Mouse (Mus musculus) lung, embryonic 14.5 days (tissue): ENCODE measurements at regions not wholly inside any gene's neighbourhood (a gene's known extent, or its start where the extent isn't known, plus 50 kb on each side); places are given as distances from the start of the nearest gene placed in this dataset.

Source experiments
- ATAC-seq: fragments of 200-750 bp; cut with Nextera tagmentation; 2 replicates; pipeline ENCODE4 v1.8.0; 2017; ENCODE audit warnings: mild to moderate bottlenecking, moderate TSS enrichment, moderate library complexity; ENCODE audit not compliant: insufficient read depth
- DNase-seq: peaks from one replicate; pipeline ENCODE4 v3.0.0-alpha.2; 2015
- H3K27ac ChIP-seq: fragments of 300-500 bp; sonication (generic); 2 replicates; pipeline ENCODE4 v1.5.1; 2014; ENCODE audit warnings: low read depth, mild to moderate bottlenecking, moderate library complexity
- H3K27me3 ChIP-seq: fragments of 300-500 bp; sonication (generic); 2 replicates; pipeline ENCODE4 v1.6.1; 2014; ENCODE audit warnings: low read length, control low read depth; ENCODE audit not compliant: insufficient read depth
- H3K36me3 ChIP-seq: fragments of 300-500 bp; sonication (generic); 2 replicates; pipeline ENCODE4 v1.6.1; 2014; ENCODE audit warnings: control low read depth; ENCODE audit not compliant: insufficient read depth
- H3K4me1 ChIP-seq: fragments of 300-500 bp; sonication (generic); 2 replicates; pipeline ENCODE4 v1.6.1; 2014; ENCODE audit warnings: antibody characterized with exemption, control low read depth; ENCODE audit not compliant: insufficient read depth
- H3K4me2 ChIP-seq: fragments of 300-500 bp; sonication (generic); 2 replicates; pipeline ENCODE4 v1.6.1; 2014; ENCODE audit warnings: mild to moderate bottlenecking
- H3K4me3 ChIP-seq: fragments of 300-500 bp; sonication (generic); 2 replicates; pipeline ENCODE4 v1.5.1; 2014; ENCODE audit warnings: low read depth, low read length
- H3K9ac ChIP-seq: fragments of 300-500 bp; sonication (generic); 2 replicates; pipeline ENCODE4 v1.6.1; 2014
- H3K9me3 ChIP-seq: fragments of 300-500 bp; sonication (generic); 2 replicates; pipeline ENCODE4 v1.6.1; 2016; ENCODE audit warnings: low read depth, low read length, control low read depth
- CTCF ChIP-seq: IDR thresholded peaks from 2 replicates; pipeline ENCODE4 v1.5.1; 2016; ENCODE audit warnings: antibody characterized with exemption, low read depth
- WGBS: fragments of 180-500 bp; shearing (Covaris S2); extraction: QIAGEN DNeasy Blood & Tissue Kit; methylation state at CpG from one replicate; pipeline ENCODE4 v1.1.7; 2014; 5-methylcytosine and 5-hydroxymethylcytosine counted together

DNA sequence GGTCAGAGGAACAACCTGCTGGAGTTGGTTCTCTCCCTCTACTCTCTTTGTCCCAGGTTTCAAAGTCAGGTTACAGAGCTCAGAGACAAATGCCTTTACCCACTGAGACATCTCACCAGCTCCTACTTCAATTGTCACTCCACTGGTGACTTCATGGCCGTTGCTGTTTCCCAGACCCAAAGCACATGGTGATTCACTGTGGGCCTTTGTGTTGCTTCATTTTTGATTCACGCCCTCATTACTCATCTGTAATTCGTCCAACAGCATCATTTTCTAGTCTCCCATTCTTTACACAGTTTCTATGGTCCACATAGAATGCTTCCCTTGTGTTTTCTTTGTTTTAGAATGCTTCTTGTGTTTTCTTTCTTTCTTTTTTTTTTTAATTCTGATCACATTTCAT, 498.2 kb downstream of the Igsf11 start:
- WGBS, result 71% methylated on average over 3 of the region's 3 CpGs
- Histone ChIP-seq H3K9me3 (no peaks in the 10 kb centered on the region), H3K4me3 (no peak overlapping the region), H3K27ac (no peak overlapping the region), H3K27me3 (no peaks in the 10 kb centered on the region), H3K4me1 (no peaks in the 10 kb centered on the region), H3K9ac (no peak overlapping the region), H3K36me3 (no peaks in the 10 kb centered on the region), H3K4me2 (no peak overlapping the region)
- ATAC-seq (no peak), DNase-seq (no peak)
- no peak for TF ChIP-seq CTCF

DNA sequence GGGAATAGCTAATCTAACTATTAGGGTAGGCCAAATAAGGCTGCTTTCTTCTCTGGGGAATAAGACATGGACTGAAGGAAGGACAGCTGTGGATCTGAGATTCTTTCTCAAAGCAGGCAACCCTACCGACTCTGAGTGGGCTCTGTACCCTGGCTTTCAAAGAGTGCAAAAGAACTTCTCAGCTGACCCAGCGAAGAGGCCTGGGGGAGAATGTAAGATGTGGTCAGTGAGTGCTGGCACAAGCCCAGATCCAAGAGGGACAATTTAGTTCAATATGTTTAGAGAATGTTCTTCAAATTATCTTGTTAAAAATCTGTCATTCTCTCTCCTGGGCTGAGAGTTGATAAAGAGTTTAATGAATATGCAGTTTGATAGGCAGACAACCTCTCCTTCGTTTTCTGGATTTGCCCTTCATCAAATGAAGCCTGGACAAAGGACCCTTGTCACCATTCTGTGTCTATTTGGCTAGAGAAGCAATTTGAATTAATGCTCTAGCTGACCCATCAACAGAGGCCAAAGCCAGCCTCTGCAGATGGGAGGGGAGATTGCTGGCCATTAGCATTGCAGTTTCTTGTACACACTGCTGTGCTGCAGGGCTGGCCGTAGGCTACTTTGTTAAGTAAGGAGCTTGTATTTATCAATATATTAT, 509.8 kb downstream of the Igsf11 start:
- Histone ChIP-seq H3K4me2 (no peak overlapping the region), H3K4me1 (no peaks in the 10 kb centered on the region), H3K27ac (no peak overlapping the region), H3K9me3 (no peaks in the 10 kb centered on the region), H3K36me3 (no peaks in the 10 kb centered on the region), H3K9ac (no peak overlapping the region), H3K4me3 (no peak overlapping the region), H3K27me3 (no peaks in the 10 kb centered on the region)
- no peak for DNase-seq
- no peak for ATAC-seq
- WGBS, result 59% methylated on average over 4 of the region's 4 CpGs
- no peak for TF ChIP-seq CTCF

DNA sequence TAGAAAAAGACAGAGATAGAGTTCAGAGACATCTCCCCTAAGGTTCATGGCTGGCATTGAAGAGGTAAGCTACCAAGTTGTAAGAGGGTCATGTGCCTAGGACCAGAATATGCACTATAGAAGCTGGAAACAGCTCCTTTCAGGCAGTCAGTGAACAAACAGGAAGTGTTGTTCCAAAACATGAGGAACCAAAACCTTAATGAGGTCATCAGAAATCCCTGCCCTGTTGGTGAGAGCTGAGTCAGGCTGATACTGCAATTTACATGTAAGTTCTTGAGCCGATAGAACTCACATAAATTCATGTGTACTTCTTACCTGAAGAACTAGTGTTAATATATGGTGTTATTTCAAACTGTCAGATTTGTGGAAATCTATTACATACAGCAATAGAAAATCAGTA, 539.1 kb downstream of the Igsf11 start:
- DNase-seq (no peak), ATAC-seq (no peak)
- H3K27ac ChIP-seq, result no peak overlapping the region
- 93% methylated on average over 1 of the region's 1 CpGs for WGBS
- no peak overlapping the region for H3K4me3 ChIP-seq
- H3K9ac ChIP-seq, result no peak overlapping the region
- no peak overlapping the region for H3K4me2 ChIP-seq
- H3K27me3 ChIP-seq, result no peaks in the 10 kb centered on the region
- H3K4me1 ChIP-seq, result no peaks in the 10 kb centered on the region
- TF ChIP-seq CTCF, result no peak
- H3K9me3 ChIP-seq, result no peaks in the 10 kb centered on the region
- H3K36me3 ChIP-seq, result no peaks in the 10 kb centered on the region

DNA sequence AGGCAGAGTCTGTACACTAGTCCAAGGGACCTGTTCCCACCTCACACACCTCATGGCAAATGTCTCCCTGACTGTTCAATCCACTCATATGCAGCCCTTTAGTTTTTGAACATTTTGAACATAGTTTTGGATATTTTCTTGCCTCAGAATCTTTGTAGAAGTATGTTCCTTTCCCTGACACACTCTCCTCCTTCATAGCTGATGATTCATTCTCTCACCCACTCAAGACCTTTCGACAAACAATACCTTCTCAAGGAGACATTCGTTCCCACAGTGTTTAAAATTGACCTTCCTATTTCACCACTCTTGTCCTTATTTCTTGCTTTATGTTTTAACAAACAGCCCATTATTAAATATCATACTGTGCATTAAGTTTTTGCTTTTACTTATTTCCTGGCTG, 538.4 kb upstream of the Lsamp start:
- no peak overlapping the region for H3K4me2 ChIP-seq
- 65% methylated on average over 2 of the region's 2 CpGs for WGBS
- H3K36me3 ChIP-seq, result no peaks in the 10 kb centered on the region
- no peaks in the 10 kb centered on the region for H3K9me3 ChIP-seq
- no peak for DNase-seq
- H3K27me3 ChIP-seq, result no peaks in the 10 kb centered on the region
- no peaks in the 10 kb centered on the region for H3K4me1 ChIP-seq
- H3K4me3 ChIP-seq, result no peak overlapping the region
- ATAC-seq, result no peak
- no peak for TF ChIP-seq CTCF
- H3K27ac ChIP-seq, result no peak overlapping the region
- H3K9ac ChIP-seq, result no peak overlapping the region

DNA sequence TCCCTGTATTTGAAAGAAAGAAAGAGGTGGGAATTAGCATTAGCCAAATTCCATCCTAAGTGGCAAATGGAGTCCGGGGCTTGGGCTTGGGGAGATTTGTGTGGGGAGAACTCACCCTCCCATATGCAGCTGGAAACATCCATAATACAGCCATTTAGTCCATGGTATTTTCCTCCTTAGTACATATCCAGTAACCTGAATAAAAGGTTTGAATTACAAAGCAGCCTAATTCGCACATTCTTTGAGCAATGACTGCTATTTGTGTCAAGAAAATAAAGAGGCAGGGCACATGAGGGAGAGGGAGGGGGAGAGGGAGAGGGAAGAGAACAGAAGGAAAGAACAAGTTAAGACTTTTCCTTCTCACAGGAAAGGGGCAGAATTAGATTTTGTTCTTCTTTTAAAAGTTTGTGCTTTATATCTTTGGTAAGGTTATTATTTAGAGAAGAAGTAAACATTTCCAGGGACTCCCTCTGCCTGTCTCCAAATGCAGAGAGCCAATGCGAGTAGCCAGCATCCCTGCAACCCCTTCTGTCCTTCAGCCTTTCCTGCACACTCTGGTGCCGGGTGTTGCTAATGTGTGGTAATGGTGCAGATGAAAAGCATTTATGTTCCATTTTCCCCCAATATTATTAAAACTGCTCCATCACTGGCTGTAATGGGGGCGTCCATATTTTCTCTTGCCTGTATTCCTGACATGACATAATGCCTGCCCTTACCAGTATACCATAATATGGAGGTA, 530.6 kb upstream of the Lsamp start:
- Histone ChIP-seq H3K27ac (no peak overlapping the region), H3K9me3 (no peaks in the 10 kb centered on the region), H3K4me2 (no peak overlapping the region), H3K4me3 (no peak overlapping the region), H3K4me1 (no peaks in the 10 kb centered on the region), H3K9ac (no peak overlapping the region), H3K36me3 (no peaks in the 10 kb centered on the region), H3K27me3 (no peaks in the 10 kb centered on the region)
- ATAC-seq (no peak), DNase-seq (no peak)
- no peak for TF ChIP-seq CTCF
- WGBS, result 68% methylated on average over 5 of the region's 5 CpGs
